Mouse (Mus musculus) kidney, postnatal 0 days (tissue): ENCODE results near the gene Secisbp2. TPM values are rescaled to one million over a fixed set of nuclear protein-coding genes. Genes with fewer than 3 reads are reported as not detected.

Experiments
- ATAC-seq: fragments of 200-750 bp; cut with Nextera tagmentation; replicated peaks from 2 replicates; pipeline ENCODE4 v1.8.0; 2017; ENCODE audit warnings: low read depth, moderate number of reproducible peaks, moderate TSS enrichment, moderate library complexity; ENCODE audit not compliant: low FRiP score
- DNase-seq: peaks from one replicate; pipeline ENCODE4 v3.0.0-alpha.2; 2016; ENCODE audit warnings: low spot score
- H3K27ac ChIP-seq: fragments of 300-500 bp; sonication (generic); 2 replicates; pipeline ENCODE4 v1.5.1; 2014; ENCODE audit warnings: mild to moderate bottlenecking
- H3K27me3 ChIP-seq: fragments of 300-500 bp; sonication (generic); 2 replicates; pipeline ENCODE4 v1.6.1; 2014; ENCODE audit warnings: low read length, mixed read lengths; ENCODE audit not compliant: insufficient read depth
- H3K36me3 ChIP-seq: fragments of 300-500 bp; sonication (generic); 2 replicates; pipeline ENCODE4 v1.6.1; 2014; ENCODE audit warnings: low read length, mixed read lengths; ENCODE audit not compliant: insufficient read depth
- H3K4me1 ChIP-seq: fragments of 300-500 bp; sonication (generic); replicated peaks from 2 replicates; pipeline ENCODE4 v1.6.1; 2014; ENCODE audit warnings: antibody characterized with exemption, low read length, mixed read lengths; ENCODE audit not compliant: insufficient read depth
- H3K4me2 ChIP-seq: fragments of 300-500 bp; sonication (generic); 2 replicates; pipeline ENCODE4 v1.6.1; 2014; ENCODE audit warnings: mild to moderate bottlenecking, low read length, moderate library complexity, mixed read lengths
- H3K4me3 ChIP-seq: fragments of 300-500 bp; sonication (generic); replicated peaks from 2 replicates; pipeline ENCODE4 v1.5.1; 2014; ENCODE audit warnings: low read depth, low read length
- H3K9ac ChIP-seq: fragments of 300-500 bp; sonication (generic); 2 replicates; pipeline ENCODE4 v1.6.1; 2014; ENCODE audit warnings: low read depth, low read length
- H3K9me3 ChIP-seq: fragments of 300-500 bp; sonication (generic); replicated peaks from 2 replicates; pipeline ENCODE4 v1.6.1; 2016; ENCODE audit warnings: low read length, inconsistent platforms, mixed read lengths
- CTCF ChIP-seq: IDR thresholded peaks from 2 replicates; pipeline ENCODE4 v1.5.1; 2016; ENCODE audit warnings: antibody characterized with exemption, low read depth, mild to moderate bottlenecking, moderate library complexity
- WGBS: fragments of 180-500 bp; shearing (Covaris S2); extraction: QIAGEN DNeasy Blood & Tissue Kit; methylation state at CpG from one replicate; pipeline ENCODE4 v1.1.7; 2014; 5-methylcytosine and 5-hydroxymethylcytosine counted together
- polyA plus RNA-seq: library from polyadenylated mRNA; unstranded; fragments of >200 nt; fragmentation: Nextera tagmentation; extraction: Ambion mirVana; gene quantifications from 2 replicates; pipeline ENCODE4 v1.2.1, GENCODE M21; 2015

The Secisbp2 gene
- polyA plus RNA-seq, 1 experiment from 2014 or later, result 34.9 TPM

DNA sequence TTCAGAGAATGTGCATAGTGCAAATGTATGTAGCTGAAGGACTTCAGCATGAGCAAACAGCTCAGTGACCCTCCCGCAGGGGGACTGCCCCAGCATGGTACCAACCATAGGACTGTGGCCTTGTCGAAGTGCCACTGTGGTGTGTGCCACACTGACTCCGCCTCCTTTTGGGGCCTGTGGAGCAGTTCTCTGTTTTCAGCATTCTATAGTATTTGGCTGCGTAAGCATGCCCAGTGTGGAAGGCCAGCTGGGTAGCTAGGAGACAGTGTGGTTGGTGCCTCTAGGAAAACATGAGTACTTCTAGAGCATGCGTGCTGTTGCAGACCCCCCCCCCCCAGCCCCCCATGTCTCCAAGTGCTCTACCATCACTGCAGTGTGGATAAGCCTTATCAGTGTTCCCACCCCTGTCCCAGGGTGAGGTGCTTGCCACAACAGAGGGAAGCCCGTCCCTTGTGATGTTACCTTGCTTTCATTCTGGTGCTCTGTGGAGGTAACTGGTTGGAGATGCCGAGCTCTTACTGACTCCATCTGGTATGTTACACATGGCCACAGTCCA lies 26.2 kb downstream of the Secisbp2 start:
- Histone ChIP-seq H3K27me3 (no peaks in the 10 kb centered on the region), H3K4me3 (no peak overlapping the region), H3K9ac (no peak overlapping the region), H3K27ac (no peak overlapping the region), H3K9me3 (no peaks in the 10 kb centered on the region), H3K4me2 (no peak overlapping the region), H3K4me1 (no peaks in the 10 kb centered on the region), H3K36me3 (peaks cover 86% of the 10 kb centered on the region)
- no peak for ATAC-seq
- DNase-seq, result no peak
- 93% methylated on average over 7 of the region's 7 CpGs for WGBS
- no peak for TF ChIP-seq CTCF

DNA sequence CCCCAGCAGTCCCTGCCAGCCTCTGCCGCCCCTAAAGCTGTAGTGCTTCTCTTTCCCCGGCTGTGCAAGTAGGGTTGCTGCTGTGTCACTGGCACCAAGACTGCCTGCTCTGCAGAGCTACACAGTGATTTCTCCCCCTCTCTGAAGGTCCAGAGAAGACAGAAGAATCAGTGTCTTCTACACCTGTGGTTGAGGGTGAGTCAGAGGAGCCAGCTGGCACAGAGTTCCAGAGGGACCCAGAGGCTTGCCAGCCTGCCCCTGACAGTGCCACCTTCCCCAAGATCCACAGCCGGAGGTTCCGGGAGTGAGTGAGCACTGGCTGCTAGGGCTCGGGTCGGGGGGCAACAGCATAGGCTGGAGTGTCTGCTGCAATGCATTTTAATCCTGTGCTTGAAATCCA lies 27.2 kb downstream of the Secisbp2 start:
- 93% methylated on average over 6 of the region's 6 CpGs for WGBS
- DNase-seq, result no peak

DNA sequence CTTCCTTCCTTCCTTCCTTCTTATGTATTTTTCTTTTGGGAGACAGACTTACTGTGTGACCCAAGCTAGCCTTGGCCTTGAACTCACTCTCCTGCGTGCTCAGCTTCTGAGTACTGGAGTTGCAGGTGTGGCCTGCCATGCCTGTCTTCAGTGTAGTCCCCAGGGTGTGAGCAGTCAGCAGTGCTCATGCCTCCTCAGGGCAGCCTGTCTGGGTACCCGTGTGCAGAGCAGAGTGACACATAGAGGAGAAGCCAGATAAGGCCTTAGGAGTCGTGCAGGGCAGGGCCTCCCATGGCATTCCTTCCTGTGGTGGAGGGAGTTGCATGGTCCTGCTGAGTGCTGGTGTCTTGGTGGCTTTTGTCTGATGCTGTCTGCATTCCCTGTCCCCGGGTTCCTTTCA lies 27.8 kb downstream of the Secisbp2 start:
- H3K27ac ChIP-seq, result no peak overlapping the region
- no peaks in the 10 kb centered on the region for H3K4me1 ChIP-seq
- H3K27me3 ChIP-seq, result no peaks in the 10 kb centered on the region
- no peaks in the 10 kb centered on the region for H3K9me3 ChIP-seq
- ATAC-seq, result no peak
- H3K36me3 ChIP-seq, result peaks cover 81% of the 10 kb centered on the region
- no peak overlapping the region for H3K4me3 ChIP-seq
- WGBS, result 87% methylated on average over 4 of the region's 4 CpGs
- H3K9ac ChIP-seq, result no peak overlapping the region
- no peak for DNase-seq
- TF ChIP-seq CTCF, result no peak
- H3K4me2 ChIP-seq, result no peak overlapping the region

More for the DNA sequence above, 27.2 kb downstream of the Secisbp2 start:
- peaks cover 87% of the 10 kb centered on the region for H3K36me3 ChIP-seq
- no peaks in the 10 kb centered on the region for H3K4me1 ChIP-seq
- no peak overlapping the region for H3K27ac ChIP-seq
- no peaks in the 10 kb centered on the region for H3K27me3 ChIP-seq
- H3K9me3 ChIP-seq, result no peaks in the 10 kb centered on the region
- no peak for TF ChIP-seq CTCF
- no peak overlapping the region for H3K4me2 ChIP-seq
- H3K4me3 ChIP-seq, result no peak overlapping the region
- ATAC-seq, result no peak
- no peak overlapping the region for H3K9ac ChIP-seq

DNA sequence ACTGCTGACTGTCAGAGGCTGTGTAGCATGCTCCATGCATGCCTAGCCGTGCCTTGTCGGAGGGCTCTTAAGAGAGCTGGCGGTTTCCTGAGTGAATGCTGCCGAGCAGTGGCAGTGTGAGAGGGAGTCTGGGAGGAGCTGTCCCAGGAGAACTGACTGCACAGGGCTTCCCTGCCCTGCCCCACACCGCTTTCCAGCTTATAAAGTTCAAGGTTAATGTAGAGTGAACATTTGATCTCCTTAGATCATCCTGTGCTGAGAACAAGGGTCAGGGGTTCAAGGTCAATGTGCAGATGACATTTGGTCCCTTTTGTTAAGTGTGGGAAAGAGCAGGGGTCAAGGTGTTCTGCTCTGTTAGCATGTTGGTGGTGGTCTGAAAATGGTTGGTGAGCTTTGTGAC lies 29.6 kb downstream of the Secisbp2 start:
- ATAC-seq, result no peak
- DNase-seq, result no peak
- no peaks in the 10 kb centered on the region for H3K9me3 ChIP-seq
- H3K4me1 ChIP-seq, result no peaks in the 10 kb centered on the region
- H3K9ac ChIP-seq, result no peak overlapping the region
- H3K4me3 ChIP-seq, result no peak overlapping the region
- H3K27ac ChIP-seq, result no peak overlapping the region
- H3K27me3 ChIP-seq, result no peaks in the 10 kb centered on the region
- peaks cover 84% of the 10 kb centered on the region for H3K36me3 ChIP-seq
- no peak for TF ChIP-seq CTCF
- WGBS, result 56% methylated on average over 5 of the region's 5 CpGs
- no peak overlapping the region for H3K4me2 ChIP-seq

DNA sequence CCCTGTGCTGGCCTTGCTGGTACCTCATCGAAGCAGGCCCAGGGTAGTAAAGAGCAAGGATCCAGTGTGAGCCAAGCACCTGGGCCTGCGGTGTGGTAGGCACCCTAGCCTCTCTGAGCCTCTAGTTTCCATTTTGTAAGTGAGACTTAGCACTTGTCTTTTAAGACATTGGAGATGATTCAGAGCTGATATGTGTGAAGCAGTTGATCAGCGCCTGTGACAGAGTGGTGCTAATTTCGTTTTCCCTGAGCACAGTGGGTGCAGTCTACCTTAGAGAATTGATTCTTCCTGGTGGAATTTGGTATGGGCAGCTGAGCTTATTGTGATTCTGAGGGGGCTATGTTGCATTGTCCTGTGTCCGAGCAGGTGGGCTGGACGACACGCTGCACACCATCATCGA lies 30.1 kb downstream of the Secisbp2 start:
- Histone ChIP-seq H3K27me3 (no peaks in the 10 kb centered on the region), H3K4me2 (no peak overlapping the region), H3K36me3 (peaks cover 85% of the 10 kb centered on the region), H3K9me3 (no peaks in the 10 kb centered on the region), H3K4me3 (no peak overlapping the region), H3K27ac (no peak overlapping the region), H3K4me1 (no peaks in the 10 kb centered on the region), H3K9ac (no peak overlapping the region)
- DNase-seq (no peak), ATAC-seq (no peak)
- TF ChIP-seq CTCF, result no peak
- 94% methylated on average over 8 of the region's 8 CpGs for WGBS

DNA sequence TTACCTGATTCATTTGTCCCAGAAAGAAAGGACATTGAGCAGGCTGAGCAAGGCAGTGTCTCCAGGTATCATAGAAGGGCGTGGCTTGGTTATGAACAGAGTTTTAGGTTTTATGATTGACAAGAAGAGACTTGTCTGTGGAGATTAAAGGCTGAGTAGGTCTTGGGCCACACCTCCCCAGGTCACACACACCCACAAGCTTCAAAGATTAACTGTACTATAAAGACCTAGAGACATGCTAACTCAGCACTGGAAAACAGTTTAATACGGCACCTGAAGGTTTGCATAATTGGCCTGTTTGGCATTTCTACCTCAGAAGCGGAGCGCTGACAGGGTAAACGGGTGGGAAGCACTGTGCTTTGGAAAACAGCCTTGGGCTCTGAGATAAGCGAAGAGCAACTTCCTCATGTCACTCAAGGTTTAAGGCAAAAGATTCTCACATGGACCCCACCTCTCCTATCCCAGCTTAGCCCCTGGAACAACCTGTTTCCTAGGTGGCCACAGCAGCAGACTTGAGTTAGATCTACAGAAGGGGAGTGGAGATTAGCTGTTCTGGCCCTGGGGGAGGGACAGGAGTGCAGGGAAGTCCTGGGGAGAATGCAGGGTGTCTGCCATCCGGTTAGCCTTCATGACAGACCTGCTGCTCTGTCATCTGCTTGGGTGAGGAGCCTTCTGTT lies 33.9 kb downstream of the Secisbp2 start:
- no peak overlapping the region for H3K9ac ChIP-seq
- 83% methylated on average over 7 of the region's 7 CpGs for WGBS
- H3K27ac ChIP-seq, result no peak overlapping the region
- no peaks in the 10 kb centered on the region for H3K27me3 ChIP-seq
- H3K4me2 ChIP-seq, result no peak overlapping the region
- no peaks in the 10 kb centered on the region for H3K4me1 ChIP-seq
- no peak for DNase-seq
- ATAC-seq, result peak; percentile 45; the same call in 1 of the 2 replicates
- peaks cover 63% of the 10 kb centered on the region for H3K36me3 ChIP-seq
- H3K9me3 ChIP-seq, result no peaks in the 10 kb centered on the region
- TF ChIP-seq CTCF, result no peak
- H3K4me3 ChIP-seq, result no peak overlapping the region
